Mouse (Mus musculus): ENCODE results near the gene Snrpa1. TPM values are rescaled to one million over a fixed set of nuclear protein-coding genes. Genes with fewer than 3 reads are reported as not detected.
A peak's percentile ranks its signal among the peaks of the same experiment; 100 is the strongest.

The Snrpa1 gene
- total RNA-seq, 2 experiments from 2014 or later, result 31.4 to 36.8 TPM

DNA sequence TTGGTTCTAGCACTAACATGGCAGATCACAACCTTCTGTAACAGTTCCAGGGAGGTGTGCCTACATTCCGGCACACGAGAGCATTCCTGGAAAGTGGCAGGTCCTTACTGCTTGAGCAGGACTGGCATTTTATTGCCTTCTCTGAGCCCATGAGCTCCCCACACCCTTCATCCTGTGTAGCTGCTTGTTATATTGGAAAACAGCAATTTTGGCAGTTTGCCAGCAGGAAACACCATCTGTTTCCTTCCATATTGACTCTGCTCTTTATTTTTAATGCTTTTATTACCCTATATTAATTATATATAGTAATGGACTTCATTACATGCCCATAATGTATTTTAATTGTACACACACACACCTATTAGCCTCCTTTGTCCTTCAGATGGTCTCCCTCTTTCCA is 17.6 kb downstream of the Snrpa1 start:
- no peak for DNase-seq (ENCODE audit: low spot score in 2 of 2)

DNA sequence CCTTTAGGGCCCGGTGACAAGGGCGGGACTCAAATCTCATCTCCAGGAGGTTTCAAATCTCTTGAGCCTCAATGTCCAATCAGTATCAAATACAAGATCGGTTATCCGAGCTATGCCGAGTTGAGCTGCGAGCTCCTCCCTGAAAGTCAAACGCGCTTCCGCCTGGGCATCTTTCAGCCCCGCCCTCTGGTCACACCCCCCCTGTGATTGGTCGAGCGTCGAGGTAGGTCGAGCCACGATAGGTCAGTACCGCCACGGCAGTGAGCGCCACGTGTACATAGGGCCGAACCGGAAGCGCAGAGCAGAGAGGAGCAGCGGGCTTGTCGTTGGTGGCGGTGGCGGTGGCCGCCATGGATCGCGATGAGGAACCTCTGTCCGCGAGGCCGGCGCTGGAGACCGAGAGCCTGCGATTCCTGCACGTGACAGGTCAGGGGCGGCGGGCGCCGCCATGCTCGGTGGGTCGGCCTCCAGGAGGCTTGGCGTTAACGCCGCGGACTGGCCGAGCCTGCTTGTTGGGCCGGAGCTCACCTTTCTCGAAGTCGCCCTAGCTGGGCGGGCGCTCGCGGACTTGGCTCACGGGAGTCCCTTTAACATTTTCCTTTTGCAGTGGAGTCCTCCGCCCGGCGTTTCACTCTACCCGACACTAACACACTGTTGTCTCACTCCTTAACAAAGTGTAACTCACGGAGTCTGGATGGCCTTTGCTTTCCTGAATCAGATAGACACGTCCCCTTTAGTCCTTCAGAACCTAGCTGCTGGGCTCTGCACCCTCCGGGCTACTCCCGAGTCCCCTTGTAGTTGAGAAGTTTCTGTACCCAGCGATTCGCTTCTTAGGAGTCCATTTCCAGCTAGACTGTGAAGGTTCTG is 20.8 kb downstream of the Snrpa1 start, which contains the start of gene Selenos:
Gene Selenos (plus strand): TSS at position 286 of the 867 bp plus-strand sequence.
- DNase-seq (ENCODE audit: low spot score in 2 of 2), result peak; percentile 86 to 96

DNA sequence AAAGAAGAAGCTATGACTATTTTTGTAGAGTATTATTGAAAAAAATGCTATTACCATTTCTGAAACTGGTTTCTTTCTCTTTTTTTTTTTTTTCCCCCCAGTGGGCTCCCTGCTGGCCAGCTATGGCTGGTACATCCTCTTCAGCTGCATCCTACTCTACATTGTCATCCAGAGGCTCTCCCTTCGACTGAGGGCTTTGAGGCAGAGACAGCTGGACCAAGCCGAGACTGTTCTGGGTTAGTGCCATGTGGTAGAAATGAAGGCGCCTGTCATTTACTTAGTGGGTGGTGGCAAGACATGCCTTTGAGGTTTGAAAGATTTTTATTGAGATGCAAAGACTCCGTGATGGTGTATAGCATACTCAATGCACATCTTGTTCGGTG is 21.4 kb downstream of the Snrpa1 start:
- DNase-seq (ENCODE audit: low spot score in 2 of 2), result no peak

DNA sequence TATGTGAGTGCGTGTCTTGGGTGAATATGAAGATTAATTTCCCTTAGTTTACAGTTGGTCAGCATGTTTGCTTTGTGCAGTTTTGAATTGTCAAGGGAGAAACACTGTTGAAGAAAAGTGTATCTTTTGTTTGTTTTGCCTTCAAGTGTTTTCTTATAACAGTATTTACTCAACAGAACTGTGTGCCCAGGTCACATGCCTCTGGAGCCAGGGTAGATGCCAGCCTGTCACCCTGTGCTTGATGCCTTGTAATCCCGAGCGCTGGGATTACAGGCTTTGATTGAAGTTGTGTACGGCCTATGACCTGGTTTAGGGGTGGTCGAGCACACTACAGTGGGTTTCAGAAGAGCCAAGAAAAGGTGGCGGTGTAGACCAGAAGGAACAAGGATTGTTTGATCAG is 25.0 kb downstream of the Snrpa1 start:
- DNase-seq (ENCODE audit: low spot score in 2 of 2), result no peak

DNA sequence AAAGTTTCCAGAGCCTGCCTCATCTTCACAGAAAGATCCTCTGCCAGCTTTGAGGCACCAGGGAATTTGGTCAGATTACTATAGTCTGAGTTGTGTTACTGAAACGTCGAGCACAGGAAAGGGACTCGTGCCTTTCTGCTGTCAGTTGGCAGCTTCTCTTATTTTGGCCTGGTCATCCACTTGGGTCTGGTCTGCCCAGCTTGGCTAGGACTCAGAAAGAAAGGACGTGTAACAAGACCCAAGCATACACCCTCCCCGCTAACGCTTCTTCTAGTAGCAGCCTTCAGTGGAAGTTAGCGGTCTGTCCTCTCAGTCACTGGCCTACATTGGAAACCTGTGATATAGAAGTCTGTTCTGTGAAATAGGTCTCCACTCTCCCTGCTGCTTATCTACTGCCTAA is 25.7 kb downstream of the Snrpa1 start:
- no peak for DNase-seq (ENCODE audit: low spot score in 2 of 2)

DNA sequence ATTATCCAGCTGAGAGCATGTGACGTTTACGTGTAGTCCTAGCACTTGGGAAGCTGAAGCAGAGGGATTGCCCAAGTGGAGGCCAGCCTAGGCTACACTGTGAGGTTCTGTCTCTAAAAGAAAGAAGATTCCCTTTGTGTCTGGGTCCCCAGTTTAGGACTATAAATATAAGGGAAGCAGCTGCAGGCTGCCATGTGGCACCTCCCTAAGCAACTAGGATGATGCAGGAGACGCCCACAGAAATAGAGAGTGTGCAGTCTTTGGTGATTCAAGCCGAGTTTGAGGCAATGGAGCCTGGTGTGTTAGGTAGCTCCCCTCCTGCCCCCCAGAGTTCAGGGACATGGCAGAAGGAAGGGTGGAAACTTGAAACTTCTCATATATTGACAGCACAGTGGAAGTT is 28.8 kb downstream of the Snrpa1 start:
- DNase-seq (ENCODE audit: low spot score in 2 of 2), result no peak

DNA sequence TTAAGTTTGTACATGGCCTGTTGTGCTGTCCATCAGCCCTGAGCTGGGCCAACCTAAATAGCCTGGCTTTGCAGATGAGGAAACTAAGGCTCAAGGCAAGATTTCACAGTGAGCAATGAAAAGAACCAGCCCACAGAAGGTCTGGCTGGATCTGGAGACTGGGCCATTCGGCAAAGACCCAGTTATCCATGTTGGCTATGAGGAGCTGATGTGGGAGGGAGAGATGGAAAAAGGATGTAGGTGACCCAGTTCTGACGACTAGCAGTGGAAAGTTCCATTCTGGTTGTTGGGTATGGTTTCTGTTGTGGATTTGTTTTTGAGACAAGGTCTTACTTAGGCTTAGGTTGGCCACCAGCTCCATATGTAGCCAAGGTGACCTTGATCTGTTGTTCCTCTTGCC is 29.3 kb downstream of the Snrpa1 start:
- no peak for DNase-seq (ENCODE audit: low spot score in 2 of 2)

DNA sequence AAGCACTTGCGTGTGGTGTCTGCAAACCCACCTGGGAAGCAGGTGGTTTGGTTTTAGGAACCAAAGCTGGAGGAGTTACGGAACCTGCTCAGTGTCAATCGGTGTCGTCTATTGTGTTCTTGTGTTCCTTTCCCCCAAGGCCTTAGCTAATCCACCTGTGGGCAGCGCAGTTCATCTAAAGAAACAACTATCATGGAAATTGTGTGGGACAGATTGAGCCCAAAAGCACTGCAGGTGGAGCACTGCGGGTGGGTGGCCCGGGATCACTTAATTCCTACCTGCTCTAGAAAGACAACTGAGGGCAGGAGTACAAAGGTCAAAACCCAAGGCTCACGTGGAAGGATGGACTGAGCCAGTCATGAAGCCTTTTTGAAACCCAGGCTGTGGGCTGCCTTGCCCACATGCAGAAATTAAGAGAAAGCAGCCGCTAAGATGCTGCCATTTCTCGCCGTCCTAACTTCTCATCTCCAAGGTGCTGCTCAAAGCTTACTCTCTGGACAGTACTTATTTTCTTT is 31.9 kb downstream of the Snrpa1 start:
- no peak for DNase-seq (ENCODE audit: low spot score in 2 of 2)

DNA sequence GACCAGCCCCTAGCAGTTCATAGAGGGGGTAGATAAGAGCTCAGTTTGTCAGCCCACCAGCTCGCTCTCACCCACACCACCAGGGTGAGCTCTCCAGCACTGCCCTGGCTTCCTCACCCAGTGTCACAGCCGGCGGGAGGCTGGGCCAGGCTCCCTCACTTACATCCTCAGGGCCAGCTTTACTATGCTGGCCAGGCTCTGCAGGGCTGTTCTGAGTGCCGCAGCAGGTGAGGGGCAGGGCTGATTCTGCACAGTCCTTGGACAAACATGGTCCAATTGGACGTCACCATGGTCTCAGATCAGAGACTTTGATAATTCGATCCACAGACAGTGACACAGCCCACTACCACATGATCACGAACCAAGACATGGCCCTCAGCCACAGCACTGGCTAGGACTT is 32.8 kb downstream of the Snrpa1 start:
- DNase-seq (ENCODE audit: low spot score in 2 of 2), result no peak

DNA sequence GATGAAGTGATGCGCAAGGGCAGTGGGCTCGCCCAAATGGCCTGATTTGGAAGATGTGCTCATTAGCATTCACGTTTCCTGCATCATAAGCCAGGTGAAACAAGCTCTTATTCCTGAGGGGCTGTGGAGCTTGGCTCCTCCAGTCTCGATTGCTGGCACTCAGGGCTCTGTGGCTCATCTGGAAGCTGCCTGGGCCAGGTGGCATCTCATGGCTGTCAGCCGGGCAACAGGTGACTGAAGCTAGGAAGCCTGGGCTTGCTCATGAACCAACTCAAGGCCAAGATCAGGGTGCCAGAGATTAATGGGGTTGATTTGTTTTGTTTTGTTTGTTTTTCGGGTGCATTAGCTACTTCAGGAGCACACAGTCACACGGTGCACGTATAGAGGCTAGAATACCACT is 33.9 kb downstream of the Snrpa1 start:
- no peak for DNase-seq (ENCODE audit: low spot score in 2 of 2)

DNA sequence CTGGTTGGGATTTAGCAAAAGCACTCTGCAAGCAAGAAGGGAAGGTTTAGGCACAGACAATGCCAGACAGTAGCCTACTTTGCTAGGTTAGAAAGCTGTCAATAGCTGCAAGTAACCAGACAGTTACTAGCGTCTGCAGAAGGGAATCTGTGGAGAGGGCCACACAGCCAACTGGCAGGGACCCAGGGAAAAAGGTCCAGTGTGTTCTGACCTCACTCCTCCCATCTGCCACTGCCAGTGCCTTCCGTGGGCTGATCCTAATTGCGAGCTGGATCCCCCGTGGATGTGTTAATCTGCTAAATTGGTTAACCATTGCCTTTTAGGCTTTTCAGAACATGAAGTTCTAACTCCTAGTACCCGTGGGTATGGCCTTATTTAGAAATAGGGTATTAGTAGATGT is 35.3 kb downstream of the Snrpa1 start:
- DNase-seq (ENCODE audit: low spot score in 2 of 2), result peak in 1 of 2 experiments; percentile 27

DNA sequence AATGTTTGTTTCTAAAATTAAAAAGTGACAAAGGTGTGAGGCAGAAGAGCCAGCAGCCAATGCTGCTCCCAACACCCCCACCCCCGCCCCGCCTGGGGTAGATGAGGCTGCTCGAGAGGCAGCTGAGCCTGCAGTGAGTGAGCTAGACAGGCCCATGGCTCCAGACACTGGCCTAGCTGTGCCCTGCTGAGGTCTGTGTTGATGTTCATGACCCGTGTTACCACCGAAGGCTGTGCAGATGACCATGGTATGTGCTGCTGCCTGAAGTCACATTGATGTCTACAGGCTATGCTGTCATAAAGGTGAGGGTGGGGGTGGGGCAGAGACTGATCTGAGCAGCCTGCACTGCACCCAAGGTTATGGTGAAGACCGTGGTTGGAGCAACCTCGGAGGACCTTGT is 40.0 kb downstream of the Snrpa1 start:
- DNase-seq (ENCODE audit: low spot score in 2 of 2), result no peak

DNA sequence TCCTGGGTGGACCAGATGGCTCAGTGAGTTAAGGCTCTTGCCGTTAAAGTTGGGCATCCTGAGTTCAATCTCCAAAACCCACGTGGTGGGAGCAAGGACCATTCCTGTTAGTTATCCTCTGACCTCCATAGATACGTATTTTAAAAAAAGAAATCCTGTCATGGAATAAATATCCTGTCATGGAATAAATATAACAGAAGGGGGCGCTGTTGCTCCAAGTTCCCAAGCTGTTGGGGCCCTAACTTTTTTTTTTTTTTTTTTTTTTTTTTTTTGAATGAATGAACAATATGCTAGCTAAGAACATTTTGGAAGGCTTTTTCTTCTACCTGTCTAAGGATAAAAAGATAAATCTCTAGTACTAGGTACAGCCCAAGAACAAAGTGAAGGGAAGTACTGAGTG is 43.1 kb downstream of the Snrpa1 start:
- no peak for DNase-seq (ENCODE audit: low spot score in 2 of 2)

DNA sequence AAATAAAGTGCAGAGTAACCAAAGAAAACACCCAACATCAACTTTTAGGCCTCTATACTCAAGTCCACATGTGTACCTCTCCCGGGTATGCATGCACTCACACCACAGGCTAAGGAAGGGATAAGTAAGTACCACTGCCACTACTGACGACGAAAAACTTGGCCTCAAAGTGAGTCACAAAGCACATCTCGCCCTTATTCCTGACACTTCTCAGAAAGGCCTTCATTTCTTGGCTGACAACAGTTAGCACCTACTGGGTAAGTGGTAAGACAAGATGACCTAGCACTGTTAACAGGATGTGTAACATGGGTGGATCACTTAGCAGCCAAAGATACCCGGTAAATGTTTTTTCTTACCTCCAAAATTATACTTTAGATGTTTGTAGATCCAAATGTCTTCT is 45.7 kb downstream of the Snrpa1 start:
- no peak for DNase-seq (ENCODE audit: low spot score in 2 of 2)

DNA sequence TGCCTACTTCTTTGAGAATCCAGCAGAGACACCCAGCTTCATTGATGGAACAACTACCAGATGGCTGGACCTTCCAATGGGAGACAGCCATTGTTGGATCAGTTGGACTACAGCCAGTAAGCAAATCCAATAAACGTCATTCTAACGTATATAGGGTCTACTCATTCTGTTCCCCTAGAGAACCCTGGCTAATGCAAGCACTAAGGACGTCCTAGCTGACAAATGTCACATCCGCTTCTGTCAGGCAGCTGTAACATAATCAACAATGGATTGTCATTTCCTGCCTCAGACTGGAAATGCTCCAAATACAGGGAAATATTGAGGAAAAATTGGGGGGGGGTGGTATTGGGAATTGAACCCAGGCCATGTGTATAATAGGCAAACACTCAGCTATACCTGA is 47.0 kb downstream of the Snrpa1 start:
- no peak for DNase-seq (ENCODE audit: low spot score in 2 of 2)

DNA sequence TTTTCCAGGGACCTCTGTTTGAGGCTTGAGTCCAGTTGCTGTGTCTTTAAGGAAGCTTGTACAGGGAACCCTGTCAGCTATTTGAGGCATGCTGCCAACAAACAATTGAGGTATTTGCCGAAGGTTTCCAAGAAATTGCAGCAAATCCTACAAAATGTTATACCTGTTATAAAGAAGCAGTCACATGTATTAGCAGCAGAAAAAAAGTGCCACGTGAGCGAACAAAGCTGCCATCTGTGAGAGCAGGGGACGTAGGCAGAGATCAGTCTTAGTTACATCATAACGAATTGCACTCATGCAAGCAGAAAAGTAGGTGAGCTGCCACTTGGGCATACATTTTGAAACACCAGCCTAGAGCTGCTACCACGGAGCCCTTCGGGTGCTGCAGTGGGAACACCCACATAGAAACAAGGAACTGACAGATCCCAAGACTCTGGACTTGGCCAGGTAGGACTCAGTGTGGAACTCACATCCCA is 47.8 kb downstream of the Snrpa1 start:
- no peak for DNase-seq (ENCODE audit: low spot score in 2 of 2)

DNA sequence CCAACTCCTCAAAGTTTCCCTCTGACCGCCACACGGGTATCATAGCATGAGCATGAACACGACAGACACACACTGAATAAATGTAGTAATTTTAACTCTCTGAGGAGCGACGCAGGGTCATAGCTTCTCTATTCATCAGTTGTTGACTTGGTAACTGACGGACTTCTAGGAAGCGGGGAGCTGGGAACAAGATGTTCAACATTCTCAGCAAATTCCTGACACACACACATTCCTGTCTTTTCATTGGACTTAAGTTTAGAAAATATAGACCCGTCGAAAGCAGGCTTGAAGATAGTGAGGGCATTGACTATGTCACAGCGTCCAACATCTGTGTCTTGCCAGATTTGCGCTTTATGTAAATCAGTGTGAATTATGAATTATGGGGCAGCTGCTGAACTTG is 48.4 kb downstream of the Snrpa1 start:
- DNase-seq (ENCODE audit: low spot score in 2 of 2), result no peak

DNA sequence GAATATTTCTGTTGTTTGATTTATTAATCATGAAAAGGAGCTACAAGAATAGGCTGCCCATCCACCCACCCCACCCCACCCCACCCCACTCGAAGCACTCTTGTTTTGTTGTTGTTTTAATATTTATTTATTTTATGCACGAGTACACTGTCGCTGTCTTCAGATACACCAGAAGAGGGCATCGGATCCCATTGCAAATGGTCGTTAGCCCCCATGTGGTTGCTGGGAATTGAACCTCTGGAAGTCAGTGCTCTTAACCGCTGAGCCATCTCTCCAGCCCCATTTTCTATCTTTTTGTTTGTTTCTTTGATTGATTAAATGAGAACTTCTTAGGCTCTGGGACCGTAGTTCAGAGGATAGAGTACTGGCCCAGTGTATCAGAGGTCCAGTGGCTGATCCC is 49.1 kb downstream of the Snrpa1 start:
- DNase-seq (ENCODE audit: low spot score in 2 of 2), result no peak

DNA sequence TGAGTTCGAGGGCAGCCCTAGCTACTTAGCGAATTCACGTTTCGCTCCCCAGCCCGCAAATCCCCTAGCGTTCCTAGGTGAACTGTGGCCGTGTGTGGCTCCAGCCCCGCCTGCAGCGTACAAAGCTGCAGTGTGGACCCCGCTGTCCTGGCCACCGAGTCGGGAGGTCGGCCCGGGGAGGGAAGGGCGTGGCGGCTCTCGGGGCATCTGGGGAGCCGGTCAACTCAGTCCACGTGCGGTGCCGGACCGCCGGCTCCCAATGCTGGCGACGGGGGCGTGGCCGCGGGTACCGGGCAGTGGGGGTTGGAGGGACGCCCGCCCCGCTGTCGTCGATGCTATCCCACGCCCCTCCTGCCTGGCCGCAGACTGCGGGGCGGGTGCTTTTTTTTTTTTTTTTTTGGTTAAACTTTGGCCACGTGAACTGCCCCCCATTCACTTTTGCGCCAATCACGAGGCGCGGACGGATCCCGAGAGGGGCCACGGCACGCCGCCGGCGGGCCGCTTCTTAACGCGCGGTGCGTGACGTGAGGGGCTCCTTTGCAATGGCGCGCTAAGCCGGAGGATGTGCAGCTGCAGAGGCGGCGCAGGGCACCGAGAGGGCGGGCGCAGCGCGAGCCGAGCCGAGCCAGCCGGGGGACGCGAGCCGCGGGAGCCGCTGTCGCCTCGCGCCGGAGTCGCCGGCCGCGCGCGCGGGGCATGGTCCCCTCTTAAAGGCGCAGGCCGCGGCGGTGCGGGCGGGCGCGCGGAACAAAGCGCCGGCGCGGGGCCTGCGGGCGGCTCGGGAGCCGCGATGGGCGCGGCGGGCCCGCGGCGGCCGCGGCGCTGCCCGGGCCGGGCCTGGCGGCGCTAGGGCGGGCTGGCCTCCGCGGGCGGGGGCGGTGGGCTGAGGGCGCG is 50.4 kb downstream of the Snrpa1 start, which contains the start of gene Chsy1:
Gene Chsy1 (plus strand): TSS at position 555 of the 894 bp plus-strand sequence.
- DNase-seq (ENCODE audit: low spot score in 2 of 2), result peak; percentile 84 to 90

DNA sequence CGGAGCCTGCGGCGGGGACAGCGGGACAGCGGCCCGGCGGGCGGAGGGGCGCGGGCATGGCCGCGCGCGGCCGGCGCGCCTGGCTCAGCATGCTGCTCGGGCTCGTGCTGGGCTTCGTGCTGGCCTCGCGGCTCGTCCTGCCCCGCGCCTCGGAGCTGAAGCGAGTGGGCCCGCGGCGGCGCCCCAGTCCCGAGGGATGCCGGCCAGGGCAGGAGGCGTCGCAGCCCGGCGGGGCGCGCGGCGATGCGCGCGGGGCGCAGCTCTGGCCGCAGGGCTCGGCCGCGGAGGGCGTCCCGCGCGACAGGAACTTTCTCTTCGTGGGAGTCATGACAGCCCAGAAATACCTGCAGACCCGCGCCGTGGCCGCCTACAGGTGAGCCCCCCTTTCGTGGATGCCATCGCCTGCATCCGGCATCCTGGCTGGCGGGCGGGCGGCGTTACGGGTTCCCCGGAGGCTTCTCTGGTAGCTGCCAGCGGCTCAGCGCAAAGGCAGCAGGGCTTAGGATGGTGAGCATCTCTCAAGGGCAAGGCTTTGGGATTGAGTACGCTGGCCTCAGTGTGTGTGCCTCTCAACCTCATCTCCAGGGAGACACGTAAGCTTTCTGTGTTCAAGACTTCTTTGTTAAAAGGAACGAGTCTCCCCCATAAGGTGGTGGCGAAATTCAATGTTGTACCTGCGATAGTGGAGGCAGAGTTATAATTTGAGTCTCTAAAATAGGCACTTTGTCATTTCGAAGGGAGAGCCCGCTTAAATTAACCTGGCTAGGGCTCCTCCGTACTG is 51.2 kb downstream of the Snrpa1 start:
- DNase-seq (ENCODE audit: low spot score in 2 of 2), result peak in 1 of 2 experiments; percentile 54

DNA sequence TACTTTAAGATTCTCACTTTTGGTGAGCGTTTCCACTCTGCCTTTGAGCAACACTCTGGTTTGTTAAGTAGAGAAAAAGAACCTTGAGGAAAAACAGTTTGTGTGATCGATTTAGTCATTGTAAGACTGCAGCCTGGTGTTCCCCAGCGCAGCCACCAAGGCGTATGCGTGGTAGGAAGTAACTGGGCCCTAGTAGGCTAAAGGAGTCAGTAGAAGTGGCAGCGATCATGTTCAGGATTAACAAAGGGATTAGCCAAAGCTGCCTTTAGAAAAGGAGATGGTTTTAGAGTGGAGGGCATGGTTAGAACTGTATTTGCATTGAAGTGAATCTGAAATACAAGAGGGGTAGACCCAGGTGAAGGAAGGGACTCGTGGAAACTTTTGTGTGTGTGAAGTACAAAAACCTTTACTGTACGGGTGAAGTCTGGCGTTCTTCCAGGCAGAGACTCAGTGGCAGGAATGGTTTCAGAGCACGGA is 51.9 kb downstream of the Snrpa1 start:
- DNase-seq (ENCODE audit: low spot score in 2 of 2), result no peak
